Mouse (Mus musculus): ENCODE data around the gene Vti1a. TPM values are rescaled to one million over a fixed set of nuclear protein-coding genes. Genes with fewer than 3 reads are reported as not detected.

Gene Vti1a
- polyA plus RNA-seq, 1 experiment from 2014 or later, result 31.6 TPM

DNA sequence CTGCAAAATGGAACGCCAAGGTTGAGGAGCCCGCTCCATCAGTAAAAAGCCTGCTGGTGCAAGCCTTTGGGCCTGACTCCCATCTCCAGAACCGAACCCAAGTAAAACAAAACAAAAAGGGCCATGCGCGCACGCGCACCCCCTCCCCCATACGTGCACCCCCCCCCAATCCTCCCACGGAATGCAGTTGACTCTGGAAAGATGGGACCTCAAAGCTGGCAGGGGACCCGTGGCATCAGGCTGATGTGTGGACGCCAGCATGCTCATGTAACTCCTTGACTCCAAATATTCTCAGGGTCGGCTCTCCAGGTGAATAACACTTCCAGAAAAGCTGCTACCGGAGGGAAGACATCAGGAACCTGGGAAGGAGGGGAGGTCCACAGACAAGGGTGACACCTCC, 327.8 kb downstream of the Vti1a start:
- H3K4me1 ChIP-seq, result peaks cover 31% of the 10 kb centered on the region
- H3K27me3 ChIP-seq, result peaks cover 7% of the 10 kb centered on the region; the same call in 1 of the 2 replicates
- peak overlapping the region; percentile 58 for H3K4me2 ChIP-seq
- H3K9ac ChIP-seq, result no peak overlapping the region
- no peaks in the 10 kb centered on the region for H3K36me3 ChIP-seq
- WGBS, result 70% methylated on average over 13 of the region's 13 CpGs
- H3K27ac ChIP-seq, result no peak overlapping the region
- ATAC-seq (ENCODE audit: insufficient number of reproducible peaks, insufficient read depth, low FRiP score, low TSS enrichment, low read depth), result no peak
- H3K9me3 ChIP-seq, result 0 out of 2 replicates have a peak, but pooled peaks cover 2% of the 10 kb centered on the region
- H3K4me3 ChIP-seq, result peak overlapping the region; percentile 34

- H3K27me3 ChIP-seq, result peaks cover 7% of the 10 kb centered on the region; the same call in 1 of the 2 replicates
- no peak overlapping the region for H3K4me3 ChIP-seq
- no peak overlapping the region for H3K9ac ChIP-seq
- no peak overlapping the region for H3K4me2 ChIP-seq
- H3K27ac ChIP-seq, result no peak overlapping the region
- no peaks in the 10 kb centered on the region for H3K36me3 ChIP-seq
- H3K4me1 ChIP-seq, result peaks cover 11% of the 10 kb centered on the region; the same call in 1 of the 2 replicates
- H3K9me3 ChIP-seq, result no peaks in the 10 kb centered on the region
- 95% methylated on average over 10 of the region's 10 CpGs for WGBS
- no peak for ATAC-seq (ENCODE audit: insufficient number of reproducible peaks, insufficient read depth, low FRiP score, low TSS enrichment, low read depth)
Measured at GRCm38 (mm10) chr19:55649363-55649762, 333.3 kb downstream of the Vti1a start.

DNA sequence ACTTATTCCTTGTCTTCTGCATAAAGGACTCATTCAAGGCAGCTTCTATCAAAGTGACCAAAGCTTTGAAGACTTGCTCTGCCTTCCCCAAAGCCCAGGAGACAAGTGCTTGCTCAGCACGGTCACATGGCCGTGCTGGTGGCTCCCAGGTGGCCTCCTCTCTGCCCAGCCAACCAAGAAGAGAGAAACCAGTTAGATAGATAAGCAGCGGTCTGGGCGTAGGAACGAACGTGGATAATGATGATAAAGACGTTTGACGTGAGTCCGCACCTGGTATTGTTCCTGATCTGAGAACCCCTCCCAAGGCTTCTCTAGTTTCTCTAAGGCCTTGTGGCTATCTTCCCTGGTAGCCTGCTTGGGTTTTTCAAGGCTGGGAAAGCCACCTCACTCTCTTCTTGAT, 334.9 kb downstream of the Vti1a start:
- Histone ChIP-seq H3K4me1 (peaks cover 11% of the 10 kb centered on the region; the same call in 1 of the 2 replicates), H3K4me2 (no peak overlapping the region), H3K9me3 (no peaks in the 10 kb centered on the region), H3K4me3 (no peak overlapping the region), H3K36me3 (no peaks in the 10 kb centered on the region), H3K27ac (no peak overlapping the region), H3K27me3 (no peaks in the 10 kb centered on the region), H3K9ac (no peak overlapping the region)
- 88% methylated on average over 9 of the region's 9 CpGs for WGBS
- no peak for ATAC-seq (ENCODE audit: insufficient number of reproducible peaks, insufficient read depth, low FRiP score, low TSS enrichment, low read depth)

GRCm38 (mm10) chr19:55652693-55653265, 336.7 kb downstream of the Vti1a start:
- H3K9me3 ChIP-seq, result no peaks in the 10 kb centered on the region
- no peak overlapping the region for H3K27ac ChIP-seq
- peaks cover 11% of the 10 kb centered on the region; the same call in 1 of the 2 replicates for H3K4me1 ChIP-seq
- no peak for ATAC-seq (ENCODE audit: insufficient number of reproducible peaks, insufficient read depth, low FRiP score, low TSS enrichment, low read depth)
- no peaks in the 10 kb centered on the region for H3K36me3 ChIP-seq
- no peak overlapping the region for H3K4me3 ChIP-seq
- H3K4me2 ChIP-seq, result no peak overlapping the region
- WGBS, result 90% methylated on average over 7 of the region's 7 CpGs
- H3K9ac ChIP-seq, result no peak overlapping the region
- H3K27me3 ChIP-seq, result no peaks in the 10 kb centered on the region

DNA sequence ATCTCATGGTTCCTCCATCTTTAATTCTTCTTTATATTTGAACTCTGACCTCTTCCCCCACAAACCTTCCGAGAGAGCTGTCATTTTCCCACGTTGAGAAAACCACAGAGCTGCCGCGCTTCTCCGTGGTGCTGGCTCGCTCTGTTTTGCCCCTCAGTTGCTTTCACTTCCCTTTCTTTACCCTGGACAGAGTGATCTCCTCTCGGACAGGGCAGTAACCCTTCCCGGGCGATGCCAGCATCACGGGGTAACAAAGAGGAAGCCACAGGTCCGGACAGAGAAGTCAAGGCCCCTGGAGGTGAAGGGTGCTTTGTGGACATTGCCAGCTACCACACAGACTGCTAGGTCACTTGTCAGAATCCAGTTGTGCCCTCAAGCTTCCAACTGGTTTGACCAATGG, 344.1 kb downstream of the Vti1a start:
- H3K36me3 ChIP-seq, result no peaks in the 10 kb centered on the region
- H3K9me3 ChIP-seq, result no peaks in the 10 kb centered on the region
- no peak overlapping the region for H3K4me3 ChIP-seq
- 84% methylated on average over 11 of the region's 11 CpGs for WGBS
- peaks cover 7% of the 10 kb centered on the region for H3K4me1 ChIP-seq
- no peak overlapping the region for H3K4me2 ChIP-seq
- no peak for ATAC-seq (ENCODE audit: insufficient number of reproducible peaks, insufficient read depth, low FRiP score, low TSS enrichment, low read depth)
- no peak overlapping the region for H3K27ac ChIP-seq
- no peak overlapping the region for H3K9ac ChIP-seq
- no peaks in the 10 kb centered on the region for H3K27me3 ChIP-seq

DNA sequence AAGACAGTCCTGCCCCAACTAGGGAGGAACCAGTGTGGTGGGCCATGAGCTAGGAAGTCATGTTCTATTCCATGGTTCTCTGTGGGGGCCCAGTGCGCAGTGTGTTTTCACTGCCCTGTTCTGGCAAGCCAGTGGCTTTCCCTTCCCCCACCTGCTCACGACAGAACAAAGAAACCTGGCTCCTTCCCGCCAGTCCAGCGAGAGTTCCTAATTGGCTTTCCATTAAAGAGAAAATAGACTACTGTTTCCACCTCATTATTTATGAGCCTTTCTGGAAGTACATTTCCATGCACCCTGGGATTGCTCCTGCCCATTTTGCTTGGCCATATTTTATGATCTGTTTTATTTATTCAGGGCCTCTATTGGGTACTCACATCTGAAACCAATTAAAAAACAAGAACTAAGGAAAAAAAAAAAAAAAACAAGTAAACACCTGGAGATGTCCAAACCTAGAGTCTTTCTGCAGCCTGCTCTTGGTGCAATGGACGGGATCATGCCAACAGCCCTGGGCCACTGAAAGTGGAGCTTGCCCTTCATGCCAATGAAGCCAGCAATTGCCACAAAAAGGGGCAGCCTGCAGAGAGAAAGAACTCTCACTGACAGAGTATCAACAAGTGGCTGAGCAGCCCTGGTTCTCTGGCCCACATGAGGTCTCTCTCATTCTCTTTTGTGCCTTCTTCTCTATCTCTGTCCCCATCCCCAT, 346.6 kb downstream of the Vti1a start:
- WGBS, result 35% methylated on average over 5 of the region's 5 CpGs
- H3K4me1 ChIP-seq, result peaks cover 14% of the 10 kb centered on the region
- H3K9ac ChIP-seq, result no peak overlapping the region
- H3K4me2 ChIP-seq, result no peak overlapping the region
- peak overlapping the region; percentile 62 for H3K27ac ChIP-seq
- H3K36me3 ChIP-seq, result no peaks in the 10 kb centered on the region
- no peaks in the 10 kb centered on the region for H3K9me3 ChIP-seq
- no peaks in the 10 kb centered on the region for H3K27me3 ChIP-seq
- H3K4me3 ChIP-seq, result no peak overlapping the region
- no peak for ATAC-seq (ENCODE audit: insufficient number of reproducible peaks, insufficient read depth, low FRiP score, low TSS enrichment, low read depth)

DNA sequence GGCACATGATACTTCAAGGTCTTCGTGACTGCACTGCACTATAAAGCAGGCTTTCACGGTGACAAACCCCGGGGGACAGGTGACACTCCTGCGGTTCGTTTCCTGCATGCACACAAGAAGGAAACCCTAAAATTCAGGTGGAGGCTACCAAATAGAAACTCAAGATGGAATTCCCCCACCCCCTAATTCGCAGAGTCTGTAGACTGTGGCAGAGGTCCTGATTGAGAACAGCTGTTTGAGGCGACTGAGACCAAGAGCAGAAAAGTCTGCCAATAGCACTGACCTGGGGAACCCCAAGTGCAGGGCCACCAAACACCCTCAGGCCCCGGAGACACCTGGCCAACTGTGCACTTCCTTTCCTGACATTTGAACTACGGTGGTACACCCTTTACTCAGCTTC, 351.7 kb downstream of the Vti1a start:
- H3K27ac ChIP-seq, result no peak overlapping the region
- no peaks in the 10 kb centered on the region for H3K36me3 ChIP-seq
- peaks cover 13% of the 10 kb centered on the region for H3K4me1 ChIP-seq
- H3K4me2 ChIP-seq, result no peak overlapping the region
- no peak overlapping the region for H3K9ac ChIP-seq
- 27% methylated on average over 9 of the region's 9 CpGs for WGBS
- no peaks in the 10 kb centered on the region for H3K27me3 ChIP-seq
- peaks cover under 1% of the 10 kb centered on the region; the same call in 1 of the 2 replicates for H3K9me3 ChIP-seq
- no peak for ATAC-seq (ENCODE audit: insufficient number of reproducible peaks, insufficient read depth, low FRiP score, low TSS enrichment, low read depth)
- H3K4me3 ChIP-seq, result no peak overlapping the region

- WGBS, result 57% methylated on average over 9 of the region's 9 CpGs
- Histone ChIP-seq H3K27me3 (no peaks in the 10 kb centered on the region), H3K9me3 (peaks cover 4% of the 10 kb centered on the region; the same call in 1 of the 2 replicates), H3K9ac (no peak overlapping the region), H3K4me3 (no peak overlapping the region), H3K27ac (no peak overlapping the region), H3K4me1 (peaks cover 13% of the 10 kb centered on the region), H3K4me2 (no peak overlapping the region), H3K36me3 (no peaks in the 10 kb centered on the region)
- no peak for ATAC-seq (ENCODE audit: insufficient number of reproducible peaks, insufficient read depth, low FRiP score, low TSS enrichment, low read depth)
Measured at GRCm38 (mm10) chr19:55668896-55669295, 352.8 kb downstream of the Vti1a start.

Other genes with a start within 250 kb of the Vti1a start
- gene Gpam, start 189.1 kb upstream of the Vti1a start, polyA plus RNA-seq (2015; fragmentation: Nextera tagmentation; extraction: Ambion mirVana), result 14.0 and 14.3 TPM in 2 replicates
- not detected in 2 replicates for gene Tectb, start 135.6 kb upstream of the Vti1a start, polyA plus RNA-seq (2015; fragmentation: Nextera tagmentation; extraction: Ambion mirVana)
- gene Gucy2g, start 75.1 kb upstream of the Vti1a start, polyA plus RNA-seq (2015; fragmentation: Nextera tagmentation; extraction: Ambion mirVana), result 0.06 TPM in 1 of 2 replicates, not detected in the other
- 34.2 and 34.8 TPM in 2 replicates for gene Acsl5, start 64.4 kb upstream of the Vti1a start, polyA plus RNA-seq (2015; fragmentation: Nextera tagmentation; extraction: Ambion mirVana)
- 88.6 and 104 TPM in 2 replicates for gene Zdhhc6, start 263 bp upstream of the Vti1a start, polyA plus RNA-seq (2015; fragmentation: Nextera tagmentation; extraction: Ambion mirVana)